Mouse (Mus musculus) megakaryocyte, embryonic 14.5 days (primary cell): ENCODE results near the gene Meioc.
"Not testable (repeated sequence)": the region's sequence is repeated elsewhere in the genome, so short reads cannot be mapped to it uniquely, and the experiment has no call there.

Source experiments
- FLI1 ChIP-seq: IDR thresholded peaks from 2 replicates; pipeline ENCODE4 v1.6.1; 2012; ENCODE audit warnings: low read length, inconsistent platforms, mixed read lengths
- GATA1 ChIP-seq: IDR thresholded peaks from 3 replicates; pipeline ENCODE4 v1.6.1; 2012; ENCODE audit warnings: mixed read lengths, low read length, inconsistent platforms, borderline replicate concordance

- not testable (repeated sequence) for TF ChIP-seq GATA1, FLI1
Observed at GRCm38 (mm10) chr11:102702206-102702605, 38.7 kb downstream of the Meioc start.
